Mouse (Mus musculus) lung, adult 10 weeks (tissue): ENCODE measurements around the gene Miga2. TPM values are rescaled to one million over a fixed set of nuclear protein-coding genes. Genes with fewer than 3 reads are reported as not detected.

Source experiments
- polyA plus RNA-seq: library from polyadenylated mRNA; stranded (reverse); fragments of 350-450 nt; fragmentation: Illumina TruSeq; extraction: RNeasy Lipid Tissue Mini Kit (QIAGEN cat#74804); gene quantifications from one replicate; pipeline ENCODE4 v1.2.3, GENCODE M21; 2014; ENCODE audit warnings: low read depth, low replicate concordance; ENCODE audit not compliant: insufficient read depth

Miga2 gene
- polyA plus RNA-seq, result 11.2 TPM

GRCm38 (mm10) chr2:30363773-30364650 lies at the start of gene Miga2:
Miga2 (plus strand) TSS chr2:30364233.

DNA sequence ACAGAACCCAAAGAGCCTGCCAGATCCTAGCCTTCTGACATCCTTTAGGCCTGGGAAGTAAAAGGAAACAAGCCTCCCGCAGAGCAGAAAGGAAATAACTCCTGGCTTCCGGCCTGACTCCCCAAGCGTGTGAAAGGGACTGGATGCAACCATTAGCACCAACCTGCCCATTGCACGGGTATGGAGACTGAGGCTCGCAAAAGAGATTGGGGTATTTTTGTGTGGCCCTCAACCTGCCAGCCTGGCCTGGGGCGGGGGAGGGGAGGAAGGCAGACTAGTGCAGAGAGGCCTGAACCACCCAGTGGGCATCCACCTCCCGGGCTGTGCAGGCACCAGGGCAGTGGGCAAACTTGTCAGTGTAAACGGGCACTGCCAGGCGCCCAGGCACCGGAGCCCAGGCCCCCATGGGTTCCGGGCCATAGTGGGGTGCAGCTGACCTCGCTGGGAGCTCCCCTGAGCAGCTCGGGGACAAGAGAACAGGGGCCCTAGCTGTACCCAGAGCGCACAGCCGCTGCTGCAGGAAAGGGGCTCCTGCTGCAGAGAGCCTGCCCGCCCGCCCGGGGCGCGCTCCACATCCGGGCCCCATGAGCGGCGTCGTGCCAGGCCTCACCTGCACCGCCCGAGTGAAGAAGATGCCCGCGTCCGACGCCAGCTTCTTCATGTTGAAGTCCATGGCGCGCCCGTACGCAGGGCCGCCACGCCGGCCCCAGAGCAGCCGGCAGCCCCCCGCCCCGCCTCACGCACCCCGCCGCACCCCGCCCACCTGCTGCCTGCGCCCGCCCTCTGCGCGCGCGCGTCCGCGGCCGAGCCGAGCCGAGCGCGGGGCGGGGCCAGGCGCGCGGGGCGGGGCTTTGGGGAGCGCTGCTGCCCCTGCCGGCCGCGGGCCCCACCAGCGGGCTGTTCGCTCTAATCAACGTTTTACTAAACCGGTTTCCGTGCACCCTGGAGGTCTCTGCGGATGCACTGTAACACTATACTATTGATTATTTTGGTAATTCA lies 5.2 kb upstream of the Miga2 start, which contains the start of gene Sh3glb2:
Gene Sh3glb2 (minus strand): TSS at position 805 of the 999 bp plus-strand sequence.

GRCm38 (mm10) chr2:30392114-30392576 lies 28.1 kb downstream of the Miga2 start, which contains the start of gene Dolpp1:
Dolpp1 (plus strand) TSS chr2:30392254.

GRCm38 (mm10) chr2:30415157-30415935 lies 51.3 kb downstream of the Miga2 start, which contains the start of gene Crat:
Crat (minus strand) TSS chr2:30415813.

DNA sequence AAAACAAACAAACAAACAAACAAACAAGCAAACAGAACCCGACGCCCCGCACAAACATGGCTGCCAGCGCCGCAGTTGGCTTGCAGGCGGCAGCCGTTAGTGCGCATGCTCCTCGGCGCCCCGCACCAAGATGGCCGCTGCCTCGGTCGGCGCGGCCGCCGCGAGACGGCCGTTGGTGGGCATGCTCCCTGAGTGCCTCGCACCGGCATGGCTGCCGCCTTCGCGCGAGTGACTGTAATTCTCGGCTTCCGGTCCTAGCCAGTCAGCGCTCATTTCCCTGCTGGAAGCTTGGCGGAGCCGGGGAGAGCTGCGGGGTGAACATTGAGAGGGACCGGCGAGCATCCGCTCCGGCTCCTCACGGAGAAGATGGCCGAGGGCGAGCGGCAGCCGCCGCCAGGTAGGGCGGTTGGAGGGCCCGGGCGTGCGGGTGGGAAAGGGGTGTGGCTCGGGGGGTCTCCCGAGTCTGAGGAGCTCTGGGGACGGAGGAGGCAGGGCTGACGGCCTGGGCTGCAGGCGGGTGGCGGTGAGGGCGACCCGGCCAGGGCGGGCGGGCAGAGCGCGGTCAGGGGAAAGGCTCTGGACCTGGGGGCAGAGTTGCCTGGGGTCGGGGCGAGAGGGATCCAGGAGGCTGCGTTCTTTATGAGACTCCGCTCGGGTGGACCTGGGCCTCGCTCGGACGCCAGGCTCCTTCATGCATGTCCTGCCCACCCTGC lies 52.1 kb downstream of the Miga2 start, which contains the start of gene Ptpa:
Gene Ptpa (plus strand): TSS at position 104 of the 713 bp plus-strand sequence.

Other genes starting within 250 kb of the Miga2 start
- gene Zer1, start 239.6 kb upstream of the Miga2 start, polyA plus RNA-seq, result 9.9 TPM
- 19.2 TPM for gene Tbc1d13, start 230.5 kb upstream of the Miga2 start, polyA plus RNA-seq
- 20.2 TPM for gene Endog, start 192.7 kb upstream of the Miga2 start, polyA plus RNA-seq
- 13.8 TPM for gene Spout1, start 185.8 kb upstream of the Miga2 start, polyA plus RNA-seq
- gene Kyat1, start 158.4 kb upstream of the Miga2 start, polyA plus RNA-seq, result 11.1 TPM
- gene Lrrc8a, start 126.5 kb upstream of the Miga2 start, polyA plus RNA-seq, result 16.7 TPM
- 0.40 TPM for gene Gm28035, start 123.7 kb upstream of the Miga2 start, polyA plus RNA-seq
- 16.4 TPM for gene Phyhd1, start 98.0 kb upstream of the Miga2 start, polyA plus RNA-seq
- gene Gm28038, start 83.2 kb upstream of the Miga2 start, polyA plus RNA-seq, result not detected
- gene Dolk, start 77.9 kb upstream of the Miga2 start, polyA plus RNA-seq, result 11.8 TPM
- gene Nup188, start 77.8 kb upstream of the Miga2 start, polyA plus RNA-seq, result 7.2 TPM
- gene Sh3glb2, start 4.9 kb upstream of the Miga2 start, polyA plus RNA-seq, result 41.3 TPM
- gene Dolpp1, start 28.0 kb downstream of the Miga2 start, polyA plus RNA-seq, result 10.8 TPM
- 23.8 TPM for gene Crat, start 51.6 kb downstream of the Miga2 start, polyA plus RNA-seq
- 94.8 TPM for gene Ptpa, start 51.8 kb downstream of the Miga2 start, polyA plus RNA-seq
- 3.5 TPM for gene Ier5l, start 110.0 kb downstream of the Miga2 start, polyA plus RNA-seq
- 0.85 TPM for gene Cstad, start 230.8 kb downstream of the Miga2 start, polyA plus RNA-seq